Mouse (Mus musculus) liver, postnatal 0 days (tissue): ENCODE results near the gene Usp45.

ENCODE experiments used
- CTCF ChIP-seq: sonication (generic); IDR thresholded peaks from 2 replicates; pipeline ENCODE4 v1.5.1; 2016; ENCODE audit warnings: antibody characterized with exemption, low read depth
- EP300 ChIP-seq: IDR thresholded peaks from 2 replicates; pipeline ENCODE4 v1.6.1; 2016; ENCODE audit warnings: antibody characterized with exemption, low read depth, mild to moderate bottlenecking

GRCm38 (mm10) chr4:21726912-21727614 lies 39.9 kb upstream of the Usp45 start:
- TF ChIP-seq EP300: no peak
- peak; percentile 79 for TF ChIP-seq CTCF
